Mouse (Mus musculus): ENCODE results near the gene Fam20a. TPM values are rescaled to one million over a fixed set of nuclear protein-coding genes. Genes with fewer than 3 reads are reported as not detected.
A peak's percentile ranks its signal among the peaks of the same experiment; 100 is the strongest.

The Fam20a gene
- polyA plus RNA-seq (2014; fragmentation: Nextera tagmentation; extraction: Ambion mirVana): 1.7 and 2.3 TPM in 2 replicates

- WGBS: 1% methylated on average over 28 of the region's 31 CpGs
- ATAC-seq: peak; percentile 76
- Histone ChIP-seq H3K36me3 (ENCODE audit: control insufficient read depth, insufficient read depth, low read length) (no peaks in the 10 kb centered on the region), H3K9me3 (replicated peaks; ENCODE audit: control insufficient read depth, low read length) (no peaks in the 10 kb centered on the region), H3K4me2 (ENCODE audit: low read length) (peak within 1 kb of the TSS; percentile 73), H3K27me3 (replicated peaks; ENCODE audit: control insufficient read depth, insufficient read depth, low read length) (0 out of 2 replicates have a peak, but pooled peaks cover 9% of the 10 kb centered on the region), H3K4me1 (ENCODE audit: control insufficient read depth, insufficient read depth, low read length) (peaks cover 13% of the 10 kb centered on the region; the same call in 1 of the 2 replicates), H3K4me3 (ENCODE audit: low read depth, low read length) (peak within 1 kb of the TSS; percentile 40), H3K9ac (ENCODE audit: low read length) (peak within 1 kb of the TSS; percentile 42), H3K27ac (ENCODE audit: low read depth, low read length) (no peak within 1 kb of the TSS)
- DNase-seq (ENCODE audit: low spot score): peak; percentile 66
Measured at GRCm38 (mm10) chr11:109721781-109722446, at the start of gene Fam20a. Gene Fam20a, minus strand, starts transcription at chr11:109722279.

- 83% methylated on average over 1 of the region's 1 CpGs for WGBS
- DNase-seq (ENCODE audit: low spot score): no peak
- Histone ChIP-seq H3K27me3 (replicated peaks; ENCODE audit: control insufficient read depth, insufficient read depth, low read length) (no peaks in the 10 kb centered on the region), H3K9ac (ENCODE audit: low read length) (no peak overlapping the region), H3K27ac (ENCODE audit: low read depth, low read length) (no peak overlapping the region), H3K36me3 (ENCODE audit: control insufficient read depth, insufficient read depth, low read length) (no peaks in the 10 kb centered on the region), H3K4me3 (ENCODE audit: low read depth, low read length) (no peak overlapping the region), H3K4me1 (ENCODE audit: control insufficient read depth, insufficient read depth, low read length) (no peaks in the 10 kb centered on the region), H3K9me3 (replicated peaks; ENCODE audit: control insufficient read depth, low read length) (no peaks in the 10 kb centered on the region), H3K4me2 (ENCODE audit: low read length) (no peak overlapping the region)
- no peak for ATAC-seq
Measured at GRCm38 (mm10) chr11:109771381-109771780, 49.3 kb upstream of the Fam20a start.

- no peak for DNase-seq (ENCODE audit: low spot score)
- no peaks in the 10 kb centered on the region for H3K36me3 ChIP-seq (ENCODE audit: control insufficient read depth, insufficient read depth, low read length)
- no peak overlapping the region for H3K4me2 ChIP-seq (ENCODE audit: low read length)
- no peak overlapping the region for H3K4me3 ChIP-seq (ENCODE audit: low read depth, low read length)
- H3K9ac ChIP-seq (ENCODE audit: low read length): no peak overlapping the region
- no peak overlapping the region for H3K27ac ChIP-seq (ENCODE audit: low read depth, low read length)
- H3K9me3 ChIP-seq (replicated peaks; ENCODE audit: control insufficient read depth, low read length): no peaks in the 10 kb centered on the region
- H3K27me3 ChIP-seq (replicated peaks; ENCODE audit: control insufficient read depth, insufficient read depth, low read length): no peaks in the 10 kb centered on the region
- WGBS: 87% methylated on average over 14 of the region's 14 CpGs
- H3K4me1 ChIP-seq (ENCODE audit: control insufficient read depth, insufficient read depth, low read length): no peaks in the 10 kb centered on the region
- ATAC-seq: no peak
Measured at GRCm38 (mm10) chr11:109770185-109770584, 48.1 kb upstream of the Fam20a start.

GRCm38 (mm10) chr11:109769091-109769490 lies 47.0 kb upstream of the Fam20a start:
- no peak overlapping the region for H3K9ac ChIP-seq (ENCODE audit: low read length)
- no peak for ATAC-seq
- WGBS: 88% methylated on average over 5 of the region's 5 CpGs

GRCm38 (mm10) chr11:109760063-109760462 lies 38.0 kb upstream of the Fam20a start:
- H3K27me3 ChIP-seq (replicated peaks; ENCODE audit: control insufficient read depth, insufficient read depth, low read length): no peaks in the 10 kb centered on the region
- WGBS: 84% methylated on average over 7 of the region's 7 CpGs
- ATAC-seq (no peak), DNase-seq (ENCODE audit: low spot score) (no peak)
- H3K27ac ChIP-seq (ENCODE audit: low read depth, low read length): no peak overlapping the region
- H3K4me2 ChIP-seq (ENCODE audit: low read length): no peak overlapping the region
- no peak overlapping the region for H3K4me3 ChIP-seq (ENCODE audit: low read depth, low read length)
- H3K4me1 ChIP-seq (ENCODE audit: control insufficient read depth, insufficient read depth, low read length): no peaks in the 10 kb centered on the region
- no peaks in the 10 kb centered on the region for H3K9me3 ChIP-seq (replicated peaks; ENCODE audit: control insufficient read depth, low read length)
- H3K9ac ChIP-seq (ENCODE audit: low read length): no peak overlapping the region
- H3K36me3 ChIP-seq (ENCODE audit: control insufficient read depth, insufficient read depth, low read length): no peaks in the 10 kb centered on the region

More at GRCm38 (mm10) chr11:109769091-109769490, 47.0 kb upstream of the Fam20a start:
- Histone ChIP-seq H3K27ac (ENCODE audit: low read depth, low read length) (no peak overlapping the region), H3K27me3 (replicated peaks; ENCODE audit: control insufficient read depth, insufficient read depth, low read length) (no peaks in the 10 kb centered on the region), H3K36me3 (ENCODE audit: control insufficient read depth, insufficient read depth, low read length) (no peaks in the 10 kb centered on the region), H3K4me1 (ENCODE audit: control insufficient read depth, insufficient read depth, low read length) (no peaks in the 10 kb centered on the region), H3K4me3 (ENCODE audit: low read depth, low read length) (no peak overlapping the region), H3K9me3 (replicated peaks; ENCODE audit: control insufficient read depth, low read length) (no peaks in the 10 kb centered on the region), H3K4me2 (ENCODE audit: low read length) (no peak overlapping the region)
- no peak for DNase-seq (ENCODE audit: low spot score)

- Histone ChIP-seq H3K4me1 (ENCODE audit: control insufficient read depth, insufficient read depth, low read length) (no peaks in the 10 kb centered on the region), H3K4me2 (ENCODE audit: low read length) (no peak overlapping the region), H3K9me3 (replicated peaks; ENCODE audit: control insufficient read depth, low read length) (no peaks in the 10 kb centered on the region), H3K9ac (ENCODE audit: low read length) (no peak overlapping the region), H3K36me3 (ENCODE audit: control insufficient read depth, insufficient read depth, low read length) (no peaks in the 10 kb centered on the region), H3K27ac (ENCODE audit: low read depth, low read length) (no peak overlapping the region), H3K4me3 (ENCODE audit: low read depth, low read length) (no peak overlapping the region), H3K27me3 (replicated peaks; ENCODE audit: control insufficient read depth, insufficient read depth, low read length) (no peaks in the 10 kb centered on the region)
- no peak for ATAC-seq
- no peak for DNase-seq (ENCODE audit: low spot score)
- WGBS: 96% methylated on average over 2 of the region's 2 CpGs
Measured at GRCm38 (mm10) chr11:109758616-109759215, 36.6 kb upstream of the Fam20a start.

- no peaks in the 10 kb centered on the region for H3K36me3 ChIP-seq (ENCODE audit: control insufficient read depth, insufficient read depth, low read length)
- 80% methylated on average over 7 of the region's 7 CpGs for WGBS
- no peaks in the 10 kb centered on the region for H3K4me1 ChIP-seq (ENCODE audit: control insufficient read depth, insufficient read depth, low read length)
- H3K4me2 ChIP-seq (ENCODE audit: low read length): no peak overlapping the region
- no peaks in the 10 kb centered on the region for H3K27me3 ChIP-seq (replicated peaks; ENCODE audit: control insufficient read depth, insufficient read depth, low read length)
- H3K27ac ChIP-seq (ENCODE audit: low read depth, low read length): no peak overlapping the region
- H3K9ac ChIP-seq (ENCODE audit: low read length): no peak overlapping the region
- H3K4me3 ChIP-seq (ENCODE audit: low read depth, low read length): no peak overlapping the region
- DNase-seq (ENCODE audit: low spot score): no peak
- no peaks in the 10 kb centered on the region for H3K9me3 ChIP-seq (replicated peaks; ENCODE audit: control insufficient read depth, low read length)
- ATAC-seq: no peak
Measured at GRCm38 (mm10) chr11:109754105-109754602, 32.1 kb upstream of the Fam20a start.

GRCm38 (mm10) chr11:109751636-109752603 lies 29.8 kb upstream of the Fam20a start:
- no peak overlapping the region for H3K4me3 ChIP-seq (ENCODE audit: low read depth, low read length)
- no peak overlapping the region for H3K4me2 ChIP-seq (ENCODE audit: low read length)
- no peaks in the 10 kb centered on the region for H3K36me3 ChIP-seq (ENCODE audit: control insufficient read depth, insufficient read depth, low read length)
- no peak overlapping the region for H3K27ac ChIP-seq (ENCODE audit: low read depth, low read length)
- H3K9me3 ChIP-seq (replicated peaks; ENCODE audit: control insufficient read depth, low read length): no peaks in the 10 kb centered on the region
- no peak for ATAC-seq
- H3K27me3 ChIP-seq (replicated peaks; ENCODE audit: control insufficient read depth, insufficient read depth, low read length): no peaks in the 10 kb centered on the region
- H3K4me1 ChIP-seq (ENCODE audit: control insufficient read depth, insufficient read depth, low read length): no peaks in the 10 kb centered on the region
- DNase-seq (ENCODE audit: low spot score): peak; percentile 28
- WGBS: 38% methylated on average over 12 of the region's 12 CpGs
- no peak overlapping the region for H3K9ac ChIP-seq (ENCODE audit: low read length)
